Mouse (Mus musculus): Measurements from ENCODE around the gene Ccdc63. TPM values are rescaled to one million over a fixed set of nuclear protein-coding genes. Genes with fewer than 3 reads are reported as not detected.
"Not testable (repeated sequence)": the region's sequence is repeated elsewhere in the genome, so short reads cannot be mapped to it uniquely, and the experiment has no call there.

Gene Ccdc63
- polyA plus RNA-seq, 1 experiment from 2014 or later: 0.43 TPM

DNA sequence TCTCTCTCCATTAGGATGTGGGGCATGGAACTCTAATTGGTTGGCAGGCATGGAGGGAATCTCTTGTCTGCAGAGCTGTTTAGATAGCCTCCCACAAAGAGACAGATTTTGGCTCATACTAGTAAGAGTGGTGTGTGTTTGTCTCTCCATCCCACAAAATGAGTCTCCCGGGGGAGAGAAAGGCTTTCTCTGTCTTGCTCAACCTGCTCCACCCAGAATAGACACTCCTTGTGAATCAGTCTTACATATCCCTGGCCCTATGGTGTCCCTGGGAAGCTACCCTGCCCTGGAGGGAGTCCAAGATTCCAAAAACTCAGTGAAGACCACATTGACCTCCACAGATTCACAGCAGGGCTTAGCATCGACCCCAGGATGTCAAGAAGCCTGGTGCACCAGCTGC, 15.9 kb upstream of the Ccdc63 start:
- H3K36me3 ChIP-seq (ENCODE audit: control insufficient read depth, insufficient read depth, low read length): peaks cover 14% of the 10 kb centered on the region
- H3K9me3 ChIP-seq (ENCODE audit: control insufficient read depth, low read length): no peaks in the 10 kb centered on the region
- no peak overlapping the region for H3K4me2 ChIP-seq (ENCODE audit: low read depth, low read length)
- 63% methylated on average over 2 of the region's 2 CpGs for WGBS
- DNase-seq (ENCODE audit: low spot score): no peak
- H3K27ac ChIP-seq (replicated peaks; ENCODE audit: low read depth, low read length): no peak overlapping the region
- no peak overlapping the region for H3K4me3 ChIP-seq (ENCODE audit: low read depth, low read length)
- H3K27me3 ChIP-seq (replicated peaks; ENCODE audit: control insufficient read depth, insufficient read depth, low read length): no peaks in the 10 kb centered on the region
- ATAC-seq (ENCODE audit: low read depth): no peak
- no peak overlapping the region for H3K9ac ChIP-seq (ENCODE audit: low read depth, low read length)
- H3K4me1 ChIP-seq (ENCODE audit: control insufficient read depth, insufficient read depth, low read length): peaks cover 22% of the 10 kb centered on the region

DNA sequence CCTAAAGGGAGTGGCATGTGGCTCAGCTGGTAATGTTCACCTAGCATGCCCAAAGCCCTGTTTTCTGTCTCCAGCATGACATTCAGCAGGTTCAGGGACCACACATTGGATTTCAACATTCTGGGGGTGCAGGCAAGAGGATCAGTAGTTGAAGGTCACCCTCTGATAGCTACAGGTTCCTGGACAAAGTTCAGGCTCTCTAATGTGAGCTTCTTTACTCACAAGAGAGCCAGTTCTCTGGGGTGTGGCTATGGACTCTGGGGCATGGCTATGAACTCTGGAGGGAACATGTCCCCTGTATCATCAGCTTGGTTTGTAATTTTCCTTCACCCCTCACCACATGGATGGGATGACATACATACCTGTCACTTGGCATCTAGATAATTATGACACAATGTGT, 15.0 kb upstream of the Ccdc63 start:
- Histone ChIP-seq H3K27me3 (replicated peaks; ENCODE audit: control insufficient read depth, insufficient read depth, low read length) (no peaks in the 10 kb centered on the region), H3K4me2 (ENCODE audit: low read depth, low read length) (no peak overlapping the region), H3K4me3 (ENCODE audit: low read depth, low read length) (no peak overlapping the region), H3K4me1 (ENCODE audit: control insufficient read depth, insufficient read depth, low read length) (peaks cover 15% of the 10 kb centered on the region), H3K36me3 (ENCODE audit: control insufficient read depth, insufficient read depth, low read length) (peaks cover 7% of the 10 kb centered on the region; the same call in 1 of the 2 replicates), H3K9ac (ENCODE audit: low read depth, low read length) (no peak overlapping the region), H3K27ac (replicated peaks; ENCODE audit: low read depth, low read length) (no peak overlapping the region), H3K9me3 (ENCODE audit: control insufficient read depth, low read length) (no peaks in the 10 kb centered on the region)
- DNase-seq (ENCODE audit: low spot score) (no peak), ATAC-seq (ENCODE audit: low read depth) (no peak)

DNA sequence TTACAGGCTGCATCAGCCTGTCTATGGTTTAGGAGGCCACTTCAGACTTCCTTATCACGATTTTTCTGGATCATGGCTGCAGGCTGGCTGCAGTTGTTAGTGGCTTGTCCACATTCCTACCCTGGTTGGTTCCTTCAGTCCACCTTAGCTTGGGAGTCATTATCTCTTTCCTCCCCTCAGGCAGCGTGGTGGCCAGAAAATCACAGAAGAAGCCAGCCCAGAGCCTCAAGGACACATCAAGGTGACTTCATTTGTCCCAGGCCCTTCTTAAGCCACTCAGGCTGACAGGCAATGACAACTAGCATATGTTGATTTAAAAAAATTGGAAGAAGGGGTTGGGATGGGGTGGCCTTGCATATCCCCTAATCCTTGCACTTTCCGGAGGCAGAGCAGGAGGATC, 14.2 kb upstream of the Ccdc63 start:
- H3K4me2 ChIP-seq (ENCODE audit: low read depth, low read length): no peak overlapping the region
- WGBS: 61% methylated on average over 3 of the region's 3 CpGs
- ATAC-seq (ENCODE audit: low read depth) (no peak), DNase-seq (ENCODE audit: low spot score) (no peak)
- peaks cover 3% of the 10 kb centered on the region; the same call in 1 of the 2 replicates for H3K36me3 ChIP-seq (ENCODE audit: control insufficient read depth, insufficient read depth, low read length)
- H3K27ac ChIP-seq (replicated peaks; ENCODE audit: low read depth, low read length): no peak overlapping the region
- no peaks in the 10 kb centered on the region for H3K9me3 ChIP-seq (ENCODE audit: control insufficient read depth, low read length)
- H3K27me3 ChIP-seq (replicated peaks; ENCODE audit: control insufficient read depth, insufficient read depth, low read length): no peaks in the 10 kb centered on the region
- H3K9ac ChIP-seq (ENCODE audit: low read depth, low read length): no peak overlapping the region
- no peak overlapping the region for H3K4me3 ChIP-seq (ENCODE audit: low read depth, low read length)
- peaks cover 7% of the 10 kb centered on the region for H3K4me1 ChIP-seq (ENCODE audit: control insufficient read depth, insufficient read depth, low read length)

DNA sequence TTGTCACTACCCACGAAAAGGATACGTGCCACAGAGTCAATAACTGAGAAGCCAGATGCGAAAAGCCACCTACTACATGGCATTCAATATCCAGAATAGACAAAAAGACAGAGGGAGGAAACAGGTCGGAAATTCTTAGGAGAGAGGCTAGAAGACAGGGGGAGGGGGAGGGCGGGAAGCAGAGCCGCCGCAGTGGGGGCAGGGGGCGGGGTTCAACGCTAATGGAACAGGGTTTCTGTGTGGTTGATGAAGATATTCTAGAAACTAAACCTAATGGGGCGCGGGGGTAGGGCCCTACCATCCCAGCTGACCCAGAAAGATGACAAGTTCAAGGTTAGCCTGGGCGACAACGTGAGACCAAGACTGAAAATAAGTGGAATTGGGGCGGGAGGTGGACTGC, 13.4 kb upstream of the Ccdc63 start:
- Histone ChIP-seq H3K9ac (ENCODE audit: low read depth, low read length) (no peak overlapping the region), H3K4me3 (ENCODE audit: low read depth, low read length) (no peak overlapping the region), H3K9me3 (ENCODE audit: control insufficient read depth, low read length) (no peaks in the 10 kb centered on the region), H3K36me3 (ENCODE audit: control insufficient read depth, insufficient read depth, low read length) (no peaks in the 10 kb centered on the region), H3K27me3 (replicated peaks; ENCODE audit: control insufficient read depth, insufficient read depth, low read length) (no peaks in the 10 kb centered on the region), H3K4me1 (ENCODE audit: control insufficient read depth, insufficient read depth, low read length) (peaks cover 5% of the 10 kb centered on the region), H3K4me2 (ENCODE audit: low read depth, low read length) (no peak overlapping the region), H3K27ac (replicated peaks; ENCODE audit: low read depth, low read length) (no peak overlapping the region)
- DNase-seq (ENCODE audit: low spot score) (no peak), ATAC-seq (ENCODE audit: low read depth) (no peak)
- 33% methylated on average over 9 of the region's 14 CpGs for WGBS

DNA sequence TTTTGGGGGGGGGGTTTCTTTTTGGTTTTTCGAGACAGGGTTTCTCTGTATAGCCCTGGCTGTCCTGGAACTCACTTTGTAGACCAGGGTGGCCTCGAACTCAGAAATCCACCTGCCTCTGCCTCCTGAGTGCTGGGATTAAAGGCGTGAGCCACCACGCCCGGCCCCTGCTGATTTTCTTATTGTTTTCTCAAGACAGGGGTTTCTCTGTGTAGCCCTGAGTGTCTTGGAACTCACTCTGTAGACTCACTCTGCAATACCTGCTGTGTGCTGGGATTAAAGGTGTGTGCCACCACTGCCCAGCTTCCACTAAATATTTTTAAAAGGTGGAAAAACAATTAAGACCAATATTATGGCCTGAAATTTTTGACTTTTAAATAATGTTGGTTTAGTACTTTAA, 11.9 kb upstream of the Ccdc63 start:
- H3K36me3 ChIP-seq (ENCODE audit: control insufficient read depth, insufficient read depth, low read length); H3K4me2 ChIP-seq (ENCODE audit: low read depth, low read length); H3K27ac ChIP-seq (replicated peaks; ENCODE audit: low read depth, low read length); H3K9me3 ChIP-seq (ENCODE audit: control insufficient read depth, low read length); ATAC-seq (ENCODE audit: low read depth); H3K4me3 ChIP-seq (ENCODE audit: low read depth, low read length); DNase-seq (ENCODE audit: low spot score); H3K27me3 ChIP-seq (replicated peaks; ENCODE audit: control insufficient read depth, insufficient read depth, low read length); H3K9ac ChIP-seq (ENCODE audit: low read depth, low read length); H3K4me1 ChIP-seq (ENCODE audit: control insufficient read depth, insufficient read depth, low read length): not testable (repeated sequence)
- 84% methylated on average over 5 of the region's 5 CpGs for WGBS

DNA sequence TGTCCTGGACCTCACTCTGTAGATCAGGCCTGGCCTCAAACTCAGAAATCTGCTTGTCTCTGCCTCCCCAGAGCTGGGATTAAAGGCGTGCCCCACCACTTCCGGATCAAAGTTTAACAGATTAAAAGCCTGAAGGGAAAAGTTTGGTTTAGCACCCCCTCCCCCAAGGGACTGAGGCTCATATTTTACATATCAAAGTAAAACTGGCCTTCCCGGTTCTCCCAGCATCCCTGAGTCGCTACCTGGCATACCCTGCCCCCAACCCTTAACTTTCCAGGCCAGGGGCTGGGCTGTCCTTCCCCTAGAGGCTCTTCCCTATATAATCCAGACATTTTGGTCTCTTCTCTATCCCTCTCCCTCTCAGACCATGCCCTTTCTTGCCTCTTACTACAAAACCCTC, 8.6 kb upstream of the Ccdc63 start:
- 51% methylated on average over 4 of the region's 4 CpGs for whole genome bisulfite sequencing
- DNase-seq (ENCODE audit: low spot score): no peak
- Histone ChIP-seq H3K36me3 (ENCODE audit: control insufficient read depth, insufficient read depth, low read length) (no peaks in the 10 kb centered on the region), H3K27me3 (replicated peaks; ENCODE audit: control insufficient read depth, insufficient read depth, low read length) (no peaks in the 10 kb centered on the region), H3K4me3 (ENCODE audit: low read depth, low read length) (no peak overlapping the region), H3K4me2 (ENCODE audit: low read depth, low read length) (no peak overlapping the region), H3K4me1 (ENCODE audit: control insufficient read depth, insufficient read depth, low read length) (peaks cover 12% of the 10 kb centered on the region; the same call in 1 of the 2 replicates), H3K27ac (replicated peaks; ENCODE audit: low read depth, low read length) (no peak overlapping the region), H3K9ac (ENCODE audit: low read depth, low read length) (no peak overlapping the region), H3K9me3 (ENCODE audit: control insufficient read depth, low read length) (no peaks in the 10 kb centered on the region)
- ATAC-seq (ENCODE audit: low read depth): no peak

DNA sequence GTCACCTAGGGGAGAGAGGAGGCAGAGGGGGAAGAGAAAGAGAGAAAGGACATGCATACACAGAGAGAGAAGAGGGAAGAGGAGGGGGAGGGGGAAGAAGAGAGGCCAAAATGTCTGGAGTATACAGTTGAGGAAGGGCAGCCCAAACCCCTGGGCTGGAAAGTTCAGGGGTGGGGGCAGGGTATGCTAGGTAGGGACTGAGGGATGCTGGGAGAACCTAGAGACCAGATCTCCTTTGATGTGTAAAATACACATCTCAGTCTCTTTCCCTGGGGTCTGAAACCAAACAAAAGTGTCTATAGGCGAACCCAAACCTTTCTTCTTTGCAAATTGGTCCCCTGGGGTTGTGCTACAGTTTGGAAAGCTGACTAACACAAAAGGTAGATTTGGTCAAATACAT, 7.5 kb upstream of the Ccdc63 start:
- no peak overlapping the region for H3K27ac ChIP-seq (replicated peaks; ENCODE audit: low read depth, low read length)
- ATAC-seq (ENCODE audit: low read depth) (no peak), DNase-seq (ENCODE audit: low spot score) (no peak)
- H3K9ac ChIP-seq (ENCODE audit: low read depth, low read length): no peak overlapping the region
- H3K36me3 ChIP-seq (ENCODE audit: control insufficient read depth, insufficient read depth, low read length): no peaks in the 10 kb centered on the region
- WGBS: 69% methylated on average over 1 of the region's 1 CpGs
- H3K4me2 ChIP-seq (ENCODE audit: low read depth, low read length): no peak overlapping the region
- H3K9me3 ChIP-seq (ENCODE audit: control insufficient read depth, low read length): no peaks in the 10 kb centered on the region
- peaks cover 12% of the 10 kb centered on the region; the same call in 1 of the 2 replicates for H3K4me1 ChIP-seq (ENCODE audit: control insufficient read depth, insufficient read depth, low read length)
- H3K27me3 ChIP-seq (replicated peaks; ENCODE audit: control insufficient read depth, insufficient read depth, low read length): no peaks in the 10 kb centered on the region
- H3K4me3 ChIP-seq (ENCODE audit: low read depth, low read length): no peak overlapping the region

DNA sequence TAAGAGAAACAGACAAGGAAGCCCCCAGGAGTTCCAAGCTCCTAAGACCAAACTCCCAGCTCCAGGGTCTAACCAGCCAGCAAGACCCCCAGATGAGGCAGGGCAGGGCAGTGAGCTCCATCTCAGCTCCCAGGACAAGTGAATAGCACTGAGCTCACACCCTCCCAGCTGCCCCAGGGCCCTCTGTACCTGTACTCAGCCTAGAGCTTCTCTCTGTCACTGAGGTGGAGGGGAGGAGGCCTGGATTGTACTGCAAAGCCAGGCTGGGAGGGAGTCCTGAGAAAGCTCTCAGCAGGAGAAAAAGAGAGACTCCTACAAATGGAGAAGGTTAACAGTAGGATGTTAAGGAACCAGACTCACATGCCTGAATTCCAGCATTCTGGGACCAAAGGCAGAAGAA, 6.0 kb upstream of the Ccdc63 start:
- no peaks in the 10 kb centered on the region for H3K36me3 ChIP-seq (ENCODE audit: control insufficient read depth, insufficient read depth, low read length)
- ATAC-seq (ENCODE audit: low read depth) (no peak), DNase-seq (ENCODE audit: low spot score) (no peak)
- 0 out of 2 replicates have a peak overlapping the region, but pooled peaks have one; percentile 14 for H3K9ac ChIP-seq (ENCODE audit: low read depth, low read length)
- no peaks in the 10 kb centered on the region for H3K9me3 ChIP-seq (ENCODE audit: control insufficient read depth, low read length)
- H3K27me3 ChIP-seq (replicated peaks; ENCODE audit: control insufficient read depth, insufficient read depth, low read length): no peaks in the 10 kb centered on the region
- no peak overlapping the region for H3K4me3 ChIP-seq (ENCODE audit: low read depth, low read length)
- peak overlapping the region; percentile 93 for H3K27ac ChIP-seq (replicated peaks; ENCODE audit: low read depth, low read length)
- peaks cover 12% of the 10 kb centered on the region; the same call in 1 of the 2 replicates for H3K4me1 ChIP-seq (ENCODE audit: control insufficient read depth, insufficient read depth, low read length)
- H3K4me2 ChIP-seq (ENCODE audit: low read depth, low read length): peak overlapping the region; percentile 46

DNA sequence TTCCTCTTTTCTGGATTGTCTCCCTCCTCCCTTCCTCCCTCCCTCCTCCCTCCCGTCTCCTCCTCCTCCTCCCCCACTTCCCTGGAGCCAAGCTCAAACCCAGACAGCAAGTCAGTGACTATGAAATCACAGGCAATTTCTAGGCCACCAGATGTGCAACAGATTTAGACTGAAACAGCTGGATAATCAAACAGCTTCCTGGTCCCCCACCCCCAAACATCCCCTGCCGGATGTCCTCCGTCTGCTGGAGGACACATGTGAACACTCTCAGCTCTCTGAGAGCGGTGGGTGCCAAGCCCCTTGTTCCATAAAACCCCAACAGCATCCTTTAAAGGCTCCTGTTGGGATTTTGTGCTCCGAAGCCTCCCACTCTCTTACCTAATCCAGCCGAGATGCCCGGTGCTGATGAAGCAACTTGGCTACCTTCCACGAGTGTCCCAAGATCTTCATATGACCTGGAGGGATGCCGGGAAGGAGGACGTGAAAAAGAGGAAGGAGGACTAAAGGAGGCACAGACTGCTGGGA, 5.5 kb upstream of the Ccdc63 start:
- WGBS: 19% methylated on average over 10 of the region's 10 CpGs
- Histone ChIP-seq H3K4me2 (ENCODE audit: low read depth, low read length) (peak overlapping the region; percentile 46), H3K36me3 (ENCODE audit: control insufficient read depth, insufficient read depth, low read length) (no peaks in the 10 kb centered on the region), H3K4me1 (ENCODE audit: control insufficient read depth, insufficient read depth, low read length) (peaks cover 12% of the 10 kb centered on the region; the same call in 1 of the 2 replicates), H3K4me3 (ENCODE audit: low read depth, low read length) (no peak overlapping the region), H3K27ac (replicated peaks; ENCODE audit: low read depth, low read length) (peak overlapping the region; percentile 93), H3K9me3 (ENCODE audit: control insufficient read depth, low read length) (no peaks in the 10 kb centered on the region), H3K27me3 (replicated peaks; ENCODE audit: control insufficient read depth, insufficient read depth, low read length) (no peaks in the 10 kb centered on the region), H3K9ac (ENCODE audit: low read depth, low read length) (peak overlapping the region; percentile 49; the same call in 1 of the 2 replicates)
- ATAC-seq (ENCODE audit: low read depth) (peak; percentile 76; the same call in 1 of the 2 replicates), DNase-seq (ENCODE audit: low spot score) (peak; percentile 89)

All from embryonic facial prominence, embryonic 14.5 days (tissue).